Mouse (Mus musculus): Measurements from ENCODE around the gene Spata18.

The Spata18 gene

DNA sequence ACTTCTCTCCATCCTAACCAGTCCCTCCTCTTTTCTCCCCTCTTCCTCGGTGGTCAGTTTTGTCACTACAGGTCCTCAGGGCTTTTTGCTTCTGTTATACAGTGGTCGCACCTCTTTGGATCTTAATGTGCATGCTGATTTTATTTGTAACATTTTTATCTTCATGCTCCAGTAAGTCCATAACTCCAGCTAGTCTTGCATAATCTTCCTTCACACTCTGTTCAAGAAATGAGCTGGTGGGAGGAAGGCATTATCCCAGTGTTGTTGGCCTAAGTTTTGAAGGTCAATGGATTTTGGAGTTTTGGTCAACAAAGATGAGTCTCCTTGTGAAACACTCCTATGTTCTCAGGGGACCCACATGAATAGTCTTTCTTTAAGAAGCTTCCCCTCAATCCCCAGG is 16.7 kb downstream of the Spata18 start:
- no peak for DNase-seq

DNA sequence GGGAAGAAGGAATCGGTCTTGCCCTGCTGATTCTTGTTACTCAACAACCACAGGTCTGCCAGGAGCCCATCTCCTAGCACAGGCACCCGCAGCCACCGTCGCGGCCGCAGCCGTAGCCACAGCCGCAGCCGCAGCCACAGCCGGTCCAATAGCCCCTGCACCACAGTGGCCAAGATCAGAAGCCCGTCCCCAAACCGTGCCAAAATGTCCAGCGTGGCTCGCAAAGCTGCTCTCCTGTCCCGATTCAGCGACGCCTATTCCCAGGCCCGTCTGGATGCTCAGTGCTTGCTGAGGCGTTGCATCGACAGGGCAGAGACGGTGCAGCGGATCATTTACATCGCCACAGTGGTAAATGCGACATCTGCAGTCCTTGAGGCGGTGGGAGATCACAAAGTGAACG is 18.2 kb downstream of the Spata18 start:
- no peak for DNase-seq

DNA sequence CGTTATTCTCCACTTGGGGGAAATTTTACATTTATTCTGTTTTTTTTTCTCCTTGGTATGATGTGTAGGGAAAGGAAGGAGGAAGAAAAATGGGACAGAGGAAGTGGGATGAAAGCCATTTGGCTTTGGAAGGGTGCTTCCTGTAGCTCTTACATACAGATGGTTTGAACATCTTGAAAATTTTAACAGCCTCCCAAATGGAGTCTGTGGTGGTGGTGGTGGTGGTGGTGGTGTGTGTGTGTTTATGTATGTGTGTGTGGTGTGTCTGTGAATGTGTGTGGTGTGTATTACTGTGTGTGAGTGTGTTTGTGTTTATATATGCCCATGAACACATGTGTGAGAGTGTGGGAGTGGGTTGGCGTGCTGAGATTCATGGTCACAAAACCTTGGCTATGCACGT is 24.4 kb downstream of the Spata18 start:
- no peak for DNase-seq

DNA sequence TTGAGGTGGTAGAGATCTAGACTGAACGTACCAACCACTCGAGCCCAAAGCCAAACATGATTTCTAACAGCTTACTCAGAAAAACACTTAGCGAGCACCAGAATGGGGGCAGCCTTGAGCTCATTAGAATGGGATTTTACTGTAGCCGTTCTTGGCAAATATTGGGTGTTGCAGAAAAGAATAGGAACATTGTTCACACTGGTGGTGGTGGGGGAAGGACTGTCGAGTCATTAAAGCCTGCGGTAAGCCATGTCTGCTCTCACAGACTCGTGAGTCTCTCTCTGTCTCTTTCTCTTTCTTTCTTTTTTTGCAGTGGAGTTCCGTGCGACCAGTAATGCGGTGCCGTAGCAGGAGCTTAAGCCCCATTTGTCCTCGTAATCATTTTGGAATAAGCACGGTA is 25.4 kb downstream of the Spata18 start:
- DNase-seq, result peak; percentile 60

DNA sequence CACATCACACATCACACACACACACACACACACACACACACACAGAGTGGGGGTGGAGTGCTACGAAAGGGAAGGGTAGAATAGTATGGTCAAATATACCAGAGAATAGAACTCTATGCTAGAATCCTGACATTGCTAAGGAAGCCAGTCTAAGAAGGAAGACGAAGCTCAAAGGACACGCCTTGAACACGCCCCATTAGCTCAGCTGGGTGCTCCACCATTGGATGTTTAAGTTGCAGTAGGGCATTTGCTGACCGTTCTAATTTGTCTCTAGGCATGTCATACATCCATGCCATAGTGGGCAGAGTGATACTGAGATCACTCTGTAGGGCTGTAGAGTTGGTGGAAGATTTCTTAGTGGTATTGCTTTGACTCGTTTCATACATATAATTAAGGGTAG is 32.0 kb downstream of the Spata18 start:
- DNase-seq, result no peak

DNA sequence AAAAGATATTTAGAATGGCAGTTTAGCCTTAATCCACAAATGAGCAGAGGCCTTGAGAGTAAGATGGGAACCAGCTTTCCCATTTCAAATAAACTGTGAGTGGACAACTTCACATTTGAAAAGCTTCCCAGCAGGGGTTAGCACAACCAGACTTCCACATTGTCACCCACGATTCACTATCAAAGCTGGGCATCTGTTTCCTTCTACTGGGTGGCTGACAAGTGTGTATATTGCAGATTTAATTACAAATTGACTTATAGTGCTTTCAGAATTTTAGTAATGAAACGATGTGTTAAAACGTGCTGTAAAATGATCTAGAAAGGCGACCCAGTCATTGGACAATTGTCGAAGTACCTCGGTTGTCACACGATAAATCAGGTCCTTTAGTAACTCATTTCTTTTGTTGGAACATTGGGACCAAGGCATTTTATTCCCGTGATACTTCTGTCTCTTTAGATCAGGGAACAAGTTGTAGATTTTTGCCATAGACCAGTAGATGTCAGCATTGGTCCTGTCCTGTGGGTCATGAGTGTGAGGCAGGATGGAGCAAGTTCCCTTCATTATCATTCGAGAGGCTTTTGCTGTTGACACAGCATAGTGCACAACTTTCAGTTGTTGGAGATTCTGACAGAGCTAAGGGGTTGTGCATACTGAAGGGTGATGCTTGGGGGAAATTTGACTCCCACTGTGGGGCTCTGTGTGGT is 32.7 kb downstream of the Spata18 start:
- no peak for DNase-seq

DNA sequence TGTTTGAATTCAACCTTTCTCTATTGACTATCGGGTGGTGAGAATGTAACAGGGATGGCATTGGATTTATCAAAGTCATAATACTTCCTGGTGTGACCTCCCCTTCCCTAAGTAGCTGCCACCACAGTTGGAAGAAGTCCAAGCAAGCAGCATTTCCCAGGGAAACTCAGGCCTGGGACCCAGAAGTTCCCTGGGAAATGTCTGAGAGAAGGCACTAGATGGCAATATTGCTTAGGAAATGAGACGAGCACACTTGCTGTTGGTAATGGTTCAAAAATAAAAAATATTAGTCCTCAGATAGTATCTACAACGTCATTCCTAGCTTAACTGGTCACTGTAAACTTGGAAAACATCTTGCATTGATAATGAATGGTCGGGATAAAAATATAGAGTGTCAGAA is 35.0 kb downstream of the Spata18 start:
- peak; percentile 53 for DNase-seq

DNA sequence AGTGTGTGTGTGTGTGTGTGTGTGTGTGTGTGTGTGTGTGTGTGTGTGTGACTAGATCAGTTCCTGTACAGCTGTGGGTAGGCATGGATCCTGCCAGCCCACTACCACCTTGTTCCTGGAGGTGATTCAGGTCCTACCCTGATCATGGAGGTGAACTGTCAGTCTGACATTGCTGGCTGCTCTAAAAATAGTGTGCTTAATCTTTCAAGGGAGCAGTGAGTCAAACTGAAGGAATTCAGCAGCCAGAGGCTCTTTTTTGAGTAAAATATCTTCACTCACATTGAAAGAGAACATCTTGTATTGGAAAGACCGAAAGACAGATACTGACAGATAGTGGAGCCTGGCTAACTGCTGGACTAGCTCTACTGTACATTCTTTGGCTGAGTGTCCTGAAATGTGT is 37.4 kb downstream of the Spata18 start:
- DNase-seq, result no peak

DNA sequence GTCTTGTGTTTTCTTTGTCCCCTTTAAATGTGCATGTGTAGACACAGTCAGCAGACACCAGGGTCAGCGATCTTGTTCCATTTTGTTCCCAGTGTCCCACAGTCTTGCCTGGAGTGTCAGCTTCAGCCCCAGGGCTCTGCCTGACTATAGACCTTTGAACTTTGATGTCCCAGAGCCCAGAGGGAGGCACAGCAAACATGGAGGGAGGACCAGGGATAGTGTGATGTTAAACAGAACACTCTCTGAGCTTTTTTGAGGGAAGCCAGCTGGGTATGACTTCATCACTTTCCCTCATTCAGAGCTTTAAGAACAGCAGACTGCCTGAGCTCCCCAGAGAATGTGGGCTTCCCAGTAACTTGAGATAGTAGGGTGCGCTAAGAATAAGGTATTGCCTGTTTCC is 39.0 kb downstream of the Spata18 start:
- DNase-seq, result no peak

DNA sequence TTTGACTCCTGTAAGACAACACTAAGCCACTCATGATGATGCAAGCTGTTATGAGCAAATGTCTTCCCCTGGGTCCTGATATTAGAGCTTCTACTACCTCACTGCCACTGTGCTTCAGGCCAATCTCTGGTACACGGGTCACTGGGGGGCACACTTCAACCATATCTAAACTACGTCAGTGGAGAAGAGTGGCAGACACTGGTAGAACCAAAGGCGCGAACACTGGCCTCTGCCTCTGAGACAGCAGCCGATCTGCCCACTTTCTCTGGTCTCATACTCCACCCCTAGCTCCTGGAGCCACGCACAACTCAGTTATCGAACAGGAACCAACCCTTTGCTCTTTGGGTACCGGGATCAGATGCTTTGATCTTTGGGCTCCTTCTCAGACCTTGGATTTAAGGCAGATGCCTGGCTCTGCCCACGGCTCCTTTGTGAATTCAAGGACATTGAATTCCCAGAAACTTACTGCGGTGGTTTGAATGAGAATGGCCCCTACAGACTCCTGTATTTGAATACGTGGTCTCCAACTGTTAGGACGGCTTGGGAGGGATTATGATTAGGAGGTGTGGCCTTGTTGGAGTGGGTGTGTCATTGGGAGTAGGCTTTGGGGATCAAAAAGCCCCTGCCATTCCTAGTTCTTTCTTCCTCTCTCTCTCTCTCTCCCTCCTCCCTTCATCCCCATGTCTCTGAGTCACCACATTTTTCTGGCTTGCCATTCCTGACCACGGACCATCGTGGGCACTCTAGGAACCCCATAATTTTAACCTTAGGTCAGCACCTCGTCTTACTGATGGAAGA is 40.7 kb downstream of the Spata18 start:
- peak; percentile 24 for DNase-seq

DNA sequence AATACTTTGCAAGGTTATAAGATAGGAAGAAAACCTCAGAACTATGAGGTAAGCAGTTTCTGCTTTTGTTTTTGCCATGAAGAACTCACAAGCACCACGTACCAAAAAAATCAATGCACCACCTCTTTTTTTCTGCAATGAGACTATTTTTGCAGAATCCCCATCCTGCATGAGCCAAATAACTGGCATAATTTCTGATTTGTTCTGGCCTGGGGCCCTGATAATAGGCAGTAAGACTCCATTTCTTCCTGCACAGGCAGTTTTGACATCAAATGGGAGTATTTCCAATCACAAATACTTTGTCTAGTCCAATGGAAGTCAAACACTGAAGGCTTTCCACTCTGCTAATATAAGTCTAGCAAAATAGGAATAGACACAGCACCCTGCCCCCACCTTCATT is 42.6 kb downstream of the Spata18 start:
- DNase-seq, result no peak

DNA sequence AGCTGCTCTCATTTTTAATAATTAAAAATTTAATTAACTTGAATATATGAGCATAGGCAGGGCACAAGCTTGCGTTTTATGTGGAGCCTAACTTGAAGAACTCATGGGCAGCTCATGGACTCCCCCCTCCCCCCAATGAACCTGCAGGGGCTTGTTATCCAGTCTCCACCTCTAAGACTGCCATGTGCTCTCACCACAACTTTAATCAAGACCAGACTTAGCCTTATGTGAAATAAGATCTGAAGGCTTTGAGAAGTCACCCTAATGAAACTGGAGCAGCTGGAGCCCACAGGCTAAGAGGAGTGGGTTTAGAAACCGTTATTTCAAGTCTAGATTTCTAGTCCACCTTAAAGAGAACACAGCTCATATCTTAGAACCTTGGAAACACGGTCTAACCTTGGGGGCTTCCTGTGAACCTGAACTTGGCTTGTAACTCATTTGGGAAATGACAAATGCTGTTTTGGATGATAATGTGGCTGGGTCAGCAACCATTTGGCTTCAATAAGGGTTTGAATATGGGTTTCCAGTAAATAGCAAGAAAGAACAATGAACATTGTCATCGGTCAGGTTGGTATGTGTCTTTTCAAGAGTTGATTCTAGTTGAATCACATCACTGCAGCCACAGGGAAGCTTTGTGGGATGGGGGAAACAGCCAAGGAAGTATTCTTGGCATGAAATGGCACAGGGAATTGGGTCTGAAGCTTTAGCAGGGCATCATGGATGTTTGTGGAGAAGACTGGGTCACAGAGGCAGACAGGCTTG is 43.3 kb downstream of the Spata18 start:
- no peak for DNase-seq

DNA sequence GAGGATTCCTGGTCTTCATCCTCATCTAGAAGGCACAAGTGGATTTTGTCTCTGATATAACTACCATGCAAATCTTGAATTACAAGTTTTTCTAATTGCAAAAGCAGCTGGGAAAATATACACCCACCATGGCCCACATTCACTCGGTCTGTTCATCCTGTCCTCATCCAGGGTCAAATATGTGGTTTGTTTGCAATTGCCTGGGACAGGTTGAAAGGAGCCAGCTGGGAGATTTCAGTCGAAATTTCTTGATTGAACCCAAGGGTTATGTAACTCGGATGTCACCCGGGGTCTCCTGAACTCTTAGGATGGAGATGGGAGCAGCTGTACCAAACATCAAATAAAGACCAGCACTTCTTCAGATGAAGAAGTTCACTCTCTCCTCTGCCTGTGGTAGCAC is 46.5 kb downstream of the Spata18 start:
- no peak for DNase-seq

DNA sequence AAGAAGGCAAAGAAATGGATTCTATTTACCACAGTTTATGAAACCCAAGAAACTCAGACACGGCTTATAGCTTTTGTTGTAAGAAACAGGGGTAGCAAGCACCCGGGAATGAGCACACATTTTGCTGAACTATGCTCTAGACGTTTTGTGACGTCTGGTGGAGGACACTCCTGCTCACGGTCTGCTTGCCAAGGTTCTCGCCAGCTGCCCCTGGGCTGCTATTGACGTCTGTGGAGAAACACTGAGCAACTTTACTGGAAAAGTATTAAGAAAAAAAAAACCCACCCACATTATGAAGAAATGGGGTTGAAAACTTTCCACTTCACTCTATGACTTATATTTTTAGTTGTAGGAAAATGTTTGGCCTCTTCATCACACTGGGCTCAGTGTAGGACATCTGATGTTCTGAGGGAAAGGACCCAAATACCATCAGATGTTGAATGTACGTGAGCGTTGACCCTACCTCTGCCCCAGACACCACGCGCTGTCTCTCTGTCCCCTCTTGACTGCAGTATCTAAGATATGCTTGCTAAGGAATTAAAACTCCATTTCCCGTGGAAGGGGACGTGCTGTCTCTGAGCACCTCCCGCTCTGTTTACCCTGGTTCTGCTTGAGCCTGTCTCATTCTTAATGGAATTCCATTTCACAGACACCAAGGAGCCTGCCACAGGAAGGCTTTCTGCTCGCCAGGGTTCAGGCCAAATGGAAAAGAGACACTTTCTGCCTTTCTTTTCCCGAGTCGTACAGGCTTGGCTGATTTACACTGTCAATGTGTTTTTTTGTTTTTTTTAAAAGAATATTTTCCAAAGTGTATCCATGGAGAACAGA is 50.1 kb downstream of the Spata18 start:
- no peak for DNase-seq

DNA sequence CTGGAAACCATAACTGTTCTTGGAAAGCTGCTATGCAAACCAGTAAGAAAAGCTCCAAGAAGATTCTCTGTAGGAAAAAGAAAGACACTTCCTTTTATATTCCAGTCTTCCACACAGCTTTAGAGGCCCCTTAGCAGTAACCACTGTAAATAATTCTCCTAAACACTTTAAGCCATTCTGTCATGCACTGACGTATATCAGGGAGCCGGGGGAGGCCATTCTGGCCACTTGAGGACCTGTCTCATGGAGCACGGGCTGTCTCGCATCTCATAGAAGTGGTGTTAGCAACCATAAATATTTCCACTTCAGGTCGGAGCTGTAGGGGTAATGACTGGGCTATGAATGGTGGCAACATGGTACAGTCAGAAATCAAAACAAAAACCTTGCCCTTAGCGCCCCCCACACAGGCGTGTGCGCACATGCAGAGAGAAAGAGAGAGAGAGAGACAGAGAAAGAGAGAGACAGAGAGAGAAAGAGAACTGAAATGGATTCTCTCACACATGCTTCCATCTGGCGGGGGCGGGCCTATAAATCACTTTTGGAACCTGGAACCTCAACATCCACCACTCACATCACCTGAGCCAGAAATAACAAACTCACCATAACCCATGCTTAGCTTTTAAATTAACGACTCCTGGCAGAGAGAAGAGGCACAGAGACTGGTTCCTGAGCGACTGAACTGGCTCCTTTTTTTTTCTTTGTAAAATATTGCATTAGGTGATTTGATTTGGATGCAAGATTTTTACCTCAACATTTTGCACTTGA is 50.9 kb downstream of the Spata18 start:
- no peak for DNase-seq

DNA sequence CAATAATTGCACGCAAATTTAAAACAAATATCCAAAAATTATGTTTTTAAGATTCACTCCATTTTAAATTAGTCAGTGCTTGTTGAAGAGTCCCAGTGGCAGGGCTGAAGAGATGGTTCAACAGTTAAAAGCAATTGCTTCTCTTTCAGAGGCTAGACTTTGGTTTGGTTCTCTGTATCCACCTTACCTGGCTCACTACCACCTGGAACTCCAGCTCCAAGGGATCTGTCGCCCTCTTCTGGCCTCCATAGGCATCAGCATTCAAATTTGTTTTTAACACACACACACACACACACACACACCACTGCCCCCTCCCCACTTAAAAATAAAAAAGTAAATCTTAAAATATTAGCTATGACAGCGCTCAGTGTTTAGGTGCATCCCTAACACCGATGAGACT is 51.9 kb downstream of the Spata18 start:
- no peak for DNase-seq

DNA sequence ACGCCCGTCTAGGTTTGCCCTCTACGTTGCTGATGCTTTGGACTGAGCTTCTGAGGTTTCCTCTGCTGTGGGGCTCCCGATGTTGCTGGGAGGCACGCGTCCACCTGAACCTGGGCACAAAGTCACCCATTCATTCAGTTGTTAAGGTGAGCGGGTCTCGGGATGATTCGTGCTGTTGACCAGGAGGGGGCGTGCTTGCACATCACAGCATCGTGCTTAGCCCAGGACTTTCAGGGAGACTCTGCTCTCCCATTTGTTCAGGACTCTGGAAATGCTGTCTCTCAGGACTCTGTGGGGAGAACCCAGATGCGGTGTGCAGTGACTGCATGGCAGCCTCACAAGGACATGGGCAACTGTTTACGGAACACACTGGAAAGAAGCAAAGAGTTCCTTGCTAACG is 53.1 kb downstream of the Spata18 start:
- no peak for DNase-seq

DNA sequence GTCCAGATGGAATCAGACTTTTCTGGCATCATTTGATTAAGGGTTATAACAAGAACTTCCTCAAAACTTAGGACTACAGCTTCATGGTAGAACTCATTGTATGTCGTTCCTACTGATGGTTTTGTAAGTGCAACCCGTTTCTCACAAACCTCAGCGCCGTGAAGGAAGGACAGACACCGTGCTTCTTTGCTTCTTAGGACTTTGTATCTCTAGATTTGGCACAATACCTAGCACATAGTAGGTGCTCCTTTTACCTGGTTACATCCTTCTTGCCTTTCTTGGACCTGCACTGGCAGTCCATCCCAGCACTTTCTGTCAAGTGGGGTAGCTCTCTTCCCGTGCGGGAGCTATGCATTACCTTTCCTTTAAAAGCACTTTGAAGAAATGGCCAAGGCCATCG is 53.6 kb downstream of the Spata18 start:
- no peak for DNase-seq

DNA sequence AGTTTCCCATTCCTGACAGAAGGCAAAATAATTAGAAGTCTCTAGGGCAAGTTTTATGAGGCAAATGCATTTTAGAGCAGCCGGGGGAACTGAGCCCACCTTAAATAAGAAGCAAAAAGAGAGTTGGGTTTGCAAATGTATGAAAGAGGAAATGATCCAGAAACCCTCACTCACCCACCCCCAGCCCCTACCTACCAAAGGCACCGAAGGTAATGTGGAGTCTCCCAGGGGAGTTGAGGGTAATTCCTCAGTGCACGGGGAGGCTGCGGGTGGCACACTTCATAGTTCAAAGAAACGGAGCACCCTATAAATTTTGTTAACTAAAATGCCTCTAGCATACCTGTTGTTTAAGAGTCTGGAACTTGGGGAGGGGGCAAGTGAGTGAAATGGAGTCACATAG is 54.1 kb downstream of the Spata18 start:
- no peak for DNase-seq

DNA sequence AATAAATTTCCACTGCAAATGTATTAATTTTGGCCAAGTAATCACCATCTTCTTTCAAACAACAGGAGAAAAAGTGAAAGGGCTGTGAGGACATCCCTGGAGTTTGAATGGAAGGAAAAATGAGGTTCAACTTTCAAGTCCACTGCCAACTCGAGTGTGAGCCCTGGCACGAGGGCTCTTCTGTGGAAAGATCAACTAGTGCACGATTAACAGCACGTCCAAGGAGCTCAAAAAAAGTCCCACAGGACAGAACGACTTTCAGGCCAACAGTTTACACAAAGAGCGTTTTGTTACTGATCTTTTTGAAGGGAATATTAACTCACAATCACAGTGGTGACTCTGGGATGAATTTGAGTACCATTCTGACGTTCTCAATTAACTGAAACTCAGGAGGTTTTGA is 61.7 kb downstream of the Spata18 start:
- no peak for DNase-seq

DNA sequence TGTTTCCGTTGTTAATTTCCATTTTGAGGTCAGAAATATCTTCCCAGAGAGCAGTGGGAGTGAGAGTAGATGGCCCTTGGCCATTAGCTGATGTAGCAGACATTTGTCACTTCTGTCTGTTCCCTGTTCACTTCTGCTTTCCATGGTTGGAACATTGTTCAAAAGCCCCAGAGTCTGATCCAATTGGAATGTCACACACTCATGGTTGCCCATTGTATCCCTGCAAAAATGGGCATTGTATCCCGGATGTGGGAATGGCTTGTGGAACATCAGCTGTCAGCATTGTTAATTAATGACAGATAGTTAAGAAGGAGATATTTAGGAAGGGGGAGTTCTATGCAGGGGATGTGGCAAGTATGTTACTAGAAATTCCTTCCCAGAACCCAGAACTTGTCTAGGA is 65.8 kb downstream of the Spata18 start:
- no peak for DNase-seq

DNA sequence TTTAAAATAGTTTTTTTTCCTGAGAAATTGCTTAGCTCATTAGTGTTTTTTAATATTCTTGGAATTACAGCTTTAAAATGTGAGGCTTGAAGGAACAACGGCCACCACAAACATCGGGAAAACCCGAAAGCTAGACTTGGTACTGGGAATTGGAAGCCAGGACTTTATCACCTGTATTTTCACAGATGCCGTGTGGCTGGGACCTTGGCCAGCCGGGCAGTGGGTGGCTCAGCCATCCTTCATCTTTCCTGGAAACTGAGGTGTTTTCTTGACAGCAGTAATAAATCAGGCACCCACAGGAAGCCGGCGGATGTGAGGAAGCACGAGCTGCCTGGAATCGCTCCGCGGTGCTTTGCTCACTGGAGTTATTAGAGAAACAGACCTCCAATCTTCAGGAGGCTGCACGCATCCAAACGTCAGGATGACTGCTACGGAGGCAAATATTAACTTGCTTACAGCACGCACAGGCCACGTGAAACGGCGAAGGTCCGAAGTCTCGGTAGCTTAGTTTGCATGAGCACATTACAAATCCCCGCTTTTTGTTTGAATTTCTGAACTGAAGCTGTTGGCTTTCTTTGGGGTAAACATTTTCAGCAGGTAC is 70.6 kb downstream of the Spata18 start:
- DNase-seq, result no peak

Measured in retina, postnatal 1 day (tissue).